Mouse (Mus musculus) heart, postnatal 0 days (tissue): ENCODE data around the gene Macf1.

Source experiments
- CTCF ChIP-seq: IDR thresholded peaks from 2 replicates; pipeline ENCODE4 v1.5.1; 2016; ENCODE audit warnings: antibody characterized with exemption, control low read depth, low read depth
- EP300 ChIP-seq: IDR thresholded peaks from 2 replicates; pipeline ENCODE4 v1.6.1; 2016; ENCODE audit warnings: antibody characterized with exemption, low read depth

- TF ChIP-seq CTCF: no peak
- no peak for TF ChIP-seq EP300
These were observed 38.8 kb downstream of the Macf1 start for GRCm38 (mm10) chr4:123645246-123645845.
